Mouse (Mus musculus) left cerebral cortex, adult 2 months (tissue): ENCODE data around the gene Mrpl32. TPM values are rescaled to one million over a fixed set of nuclear protein-coding genes. Genes with fewer than 3 reads are reported as not detected.

Experiments used
- DNase-seq, 2 experiments: peaks; one replicate each; pipeline ENCODE4 v3.0.0; 2021 to 2022; ENCODE audit warnings: low spot score in 2 of 2, mixed read lengths in 1 of 2; ENCODE audit errors: extremely low spot score in 1 of 2
- H3K27ac ChIP-seq: fragments of 200-600 bp; 2 replicates; pipeline ENCODE4 v1.8.1; 2022
- H3K4me3 ChIP-seq: fragments of 200-600 bp; 2 replicates; pipeline ENCODE4 v1.8.1; 2022
- CTCF ChIP-seq: fragments of 200-600 bp; IDR thresholded peaks from 2 replicates; pipeline ENCODE4 v1.8.1; 2022; ENCODE audit warnings: antibody characterized with exemption, mild to moderate bottlenecking, moderate library complexity
- intact Hi-C: fragments of 180-260 bp; cut with DNase I; formaldehyde crosslinking; loops from one replicate; pipeline ENCODE4 v1.15.1; 2025
- long read RNA-seq, 2 experiments: library from polyadenylated mRNA; stranded (forward); transcript quantifications; one replicate each; pipeline ENCODE4 v2.0.0; 2021; ENCODE audit warnings: borderline mapping rate in 2 of 2
- total RNA-seq, 2 experiments: library from RNA; stranded (reverse); gene quantifications; 2 replicates each; pipeline ENCODE4 v1.2.3; 2021

Mrpl32 gene
- total RNA-seq: 10 to 100 TPM; 26.3 to 30.4 TPM
- long read RNA-seq, experiment 1, transcript Mrpl32-202 (3 exons, 3,013 nt): major isoform, 15 of 20 reads
- long read RNA-seq, experiment 1, partial matches to known transcripts: 2 of 20 reads
- long read RNA-seq, experiment 1, other reads (novel, unspliced or antisense): 1 of 20 reads
- long read RNA-seq, experiment 2, transcript Mrpl32-202 (3 exons, 3,013 nt): major isoform, 10 of 17 reads
- long read RNA-seq, experiment 2, partial matches to known transcripts: 5 of 17 reads
- long read RNA-seq, experiment 2, other reads (novel, unspliced or antisense): 1 of 17 reads

DNA sequence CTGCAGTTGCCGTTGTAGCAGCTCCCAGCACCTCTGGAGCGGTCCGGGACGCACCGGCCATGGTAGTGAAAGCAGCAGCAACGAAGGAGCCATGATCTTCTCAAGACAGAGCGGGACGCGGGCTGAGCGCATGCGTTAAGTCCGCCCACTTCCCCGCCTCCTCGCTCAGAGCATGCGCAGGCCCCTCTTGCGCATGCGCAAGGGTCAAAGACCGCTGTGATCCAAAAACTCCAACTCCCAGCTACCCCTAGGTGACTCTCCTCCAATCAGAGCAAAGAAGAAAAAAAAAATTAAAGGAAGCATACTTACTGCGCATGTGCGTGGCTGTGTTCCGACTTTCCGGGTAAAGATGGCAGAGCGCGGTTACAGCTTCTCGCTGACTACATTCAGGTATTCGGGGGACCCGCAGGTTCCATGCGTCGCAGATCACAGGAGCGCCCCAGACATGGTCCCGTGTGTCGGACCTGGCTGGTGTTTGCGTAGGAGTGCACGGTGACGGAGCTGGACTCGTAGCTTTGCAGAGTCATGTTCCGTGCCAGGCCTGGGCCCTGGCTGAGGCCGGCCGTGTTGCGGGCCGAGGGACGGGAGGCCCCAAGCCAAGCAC, at the start of gene Mrpl32, which contains the start of gene Psma2:
Gene Mrpl32 (minus strand): TSS at position 240 of the 604 bp plus-strand sequence.
Gene Psma2 (plus strand): TSS at position 315 of the 604 bp plus-strand sequence.
- H3K4me3 ChIP-seq: peak within 1 kb of the TSS; percentile 82
- H3K27ac ChIP-seq: peak within 1 kb of the TSS; percentile 89
- TF ChIP-seq CTCF: no peak
- peak; percentile 97 to 98 for DNase-seq
- intact Hi-C loops: loop anchor here (1.0 kb wide), 1 partner anchor 17 kb away; the partner anchor contains the start of gene AW209491

GRCm38 (mm10) chr13:14649301-14649700, 36.3 kb upstream of the Mrpl32 start:
- no peak for DNase-seq
- Histone ChIP-seq H3K27ac (no peak overlapping the region), H3K4me3 (no peak overlapping the region)
- peak; percentile 67 for TF ChIP-seq CTCF
- intact Hi-C loops: loop anchor here (5.0 kb wide), 1 partner anchor 1068 kb away; no protein-coding TSS in a partner anchor

- no peak for TF ChIP-seq CTCF
- Histone ChIP-seq H3K4me3 (no peak overlapping the region), H3K27ac (no peak overlapping the region)
- no peak for DNase-seq
- intact Hi-C loops: no loop called here
Measured at GRCm38 (mm10) chr13:14639998-14640397, 27.0 kb upstream of the Mrpl32 start.

GRCm38 (mm10) chr13:14629726-14630641, 17.0 kb upstream of the Mrpl32 start, which contains the start of gene AW209491:
Gene AW209491, plus strand, starts transcription at chr13:14630154.
- intact Hi-C loops: loop anchor here (1.0 kb wide), 1 partner anchor 17 kb away; the partner anchor contains the start of genes Mrpl32 and Psma2

GRCm38 (mm10) chr13:14618724-14619123, 5.8 kb upstream of the Mrpl32 start:
- DNase-seq: peak; percentile 57 to 63
- no peak overlapping the region for H3K27ac ChIP-seq
- no peak overlapping the region for H3K4me3 ChIP-seq
- intact Hi-C loops: loop anchor here (5.0 kb wide), 1 partner anchor 566 kb away; no protein-coding TSS in a partner anchor
- TF ChIP-seq CTCF: peak; percentile 99

More at GRCm38 (mm10) chr13:14629726-14630641, 17.0 kb upstream of the Mrpl32 start, which contains the start of gene AW209491:
- peak within 1 kb of the TSS; percentile 56 for H3K4me3 ChIP-seq
- TF ChIP-seq CTCF: peak; percentile 18; the same call in 1 of the 2 replicates
- DNase-seq: peak; percentile 94 to 95
- peak within 1 kb of the TSS; percentile 81 for H3K27ac ChIP-seq

- intact Hi-C loops: loop anchor here (1.0 kb wide), 1 partner anchor 17 kb away; the partner anchor contains the start of gene AW209491
- Histone ChIP-seq H3K27ac (peak overlapping the region; percentile 77), H3K4me3 (peak overlapping the region; percentile 82)
- DNase-seq: no peak
- no peak for TF ChIP-seq CTCF
Measured at GRCm38 (mm10) chr13:14613553-14613952, 588 bp upstream of the Mrpl32 start.

DNA sequence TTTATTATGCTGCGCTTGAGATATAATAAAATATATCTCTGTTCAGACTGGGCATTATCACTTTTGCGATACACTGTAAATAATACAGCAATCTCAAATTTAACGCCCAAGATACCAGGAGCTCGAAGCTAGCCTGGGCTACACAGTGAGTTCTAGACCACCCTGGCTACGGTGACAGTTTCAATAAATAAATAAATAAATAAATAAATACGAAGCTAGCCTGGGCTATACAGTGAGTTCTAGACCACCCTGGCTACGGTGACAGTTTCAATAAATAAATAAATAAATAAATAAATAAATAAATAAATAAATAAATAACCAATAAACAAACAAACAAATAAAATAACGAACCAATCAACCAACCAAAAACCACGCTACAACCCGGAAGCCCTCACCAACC, 502 bp downstream of the Mrpl32 start:
- no peak for DNase-seq
- Histone ChIP-seq H3K27ac (peak overlapping the region; percentile 89), H3K4me3 (peak overlapping the region; percentile 82)
- intact Hi-C loops: no loop called here
- no peak for TF ChIP-seq CTCF

DNA sequence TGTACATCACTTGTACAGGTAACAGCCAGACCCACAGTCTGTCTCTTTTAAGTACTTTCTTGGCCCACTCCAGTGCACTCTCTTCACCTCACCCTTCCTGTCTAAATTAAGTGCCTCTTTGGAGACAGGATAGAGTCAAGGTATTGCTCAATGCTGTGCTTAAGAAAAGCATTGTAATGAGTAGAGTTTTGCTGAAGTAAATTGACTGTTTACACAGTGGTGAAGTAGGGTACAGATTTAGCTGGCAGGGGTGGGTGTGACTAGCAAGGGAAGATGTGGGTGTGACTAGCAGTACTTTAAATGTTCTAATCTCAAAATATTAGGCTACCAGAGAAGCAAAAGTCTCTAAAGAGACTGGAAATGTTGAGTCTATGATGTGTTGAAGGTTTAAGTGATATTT, 5.3 kb downstream of the Mrpl32 start:
- intact Hi-C loops: no loop called here
- no peak overlapping the region for H3K27ac ChIP-seq
- DNase-seq: no peak

GRCm38 (mm10) chr13:14602744-14603143, 10.2 kb downstream of the Mrpl32 start:
- no peak for DNase-seq
- TF ChIP-seq CTCF: no peak
- H3K27ac ChIP-seq: no peak overlapping the region
- intact Hi-C loops: loop anchor here (2.0 kb wide), 1 partner anchor 80 kb away; the partner anchor contains the start of gene Hecw1
- H3K4me3 ChIP-seq: no peak overlapping the region

More for the DNA sequence above, 5.3 kb downstream of the Mrpl32 start:
- no peak overlapping the region for H3K4me3 ChIP-seq
- no peak for TF ChIP-seq CTCF

GRCm38 (mm10) chr13:14580392-14580791, 32.6 kb downstream of the Mrpl32 start:
- intact Hi-C loops: no loop called here
- Histone ChIP-seq H3K4me3 (no peak overlapping the region), H3K27ac (no peak overlapping the region)
- no peak for DNase-seq
- TF ChIP-seq CTCF: no peak

DNA sequence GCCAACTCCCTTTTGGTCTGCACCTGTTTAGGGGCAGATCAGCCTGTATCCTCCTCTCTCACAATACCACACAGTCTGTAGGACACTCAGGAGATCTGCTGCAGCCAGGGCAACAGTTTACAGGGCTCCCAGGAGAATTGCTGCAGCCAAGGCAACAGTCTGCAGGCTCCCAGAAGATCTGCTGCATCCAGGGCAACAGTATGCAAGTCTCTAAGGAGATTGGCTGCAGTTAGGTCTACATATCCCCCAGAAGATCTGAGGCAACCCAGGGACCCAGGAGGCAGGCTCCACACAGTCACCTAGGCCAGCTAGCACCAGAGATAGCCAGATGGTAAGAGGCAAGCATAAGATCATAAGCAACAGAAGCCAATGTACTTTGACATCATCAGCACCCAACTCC, 38.8 kb downstream of the Mrpl32 start:
- DNase-seq: no peak
- intact Hi-C loops: no loop called here
- no peak overlapping the region for H3K4me3 ChIP-seq
- TF ChIP-seq CTCF: no peak
- no peak overlapping the region for H3K27ac ChIP-seq
